Mouse (Mus musculus) ES-E14 (cell line): ENCODE measurements around the gene Prss42. TPM values are rescaled to one million over a fixed set of nuclear protein-coding genes. Genes with fewer than 3 reads are reported as not detected.

Experiments used
- DNase-seq: peaks from one replicate; pipeline ENCODE4 v3.0.0-alpha.2; 2013; ENCODE audit warnings: low read depth, low spot score
- H3K27ac ChIP-seq: 2 replicates; pipeline ENCODE4 v1.5.1; 2012; ENCODE audit warnings: low read depth, mild to moderate bottlenecking, low read length, moderate library complexity, mixed read lengths; ENCODE audit not compliant: poor library complexity, insufficient read depth, severe bottlenecking
- H3K36me3 ChIP-seq: 2 replicates; pipeline ENCODE4 v1.6.1; 2012; ENCODE audit warnings: mild to moderate bottlenecking, low read length, moderate library complexity, mixed read lengths; ENCODE audit not compliant: control insufficient read depth, poor library complexity, insufficient read depth, severe bottlenecking
- H3K4me1 ChIP-seq, 2 experiments: fragments of 150-350 bp in 1 of 2; sonication (generic) in 1 of 2; 2 replicates each; pipeline ENCODE4 v1.6.1; 2012; ENCODE audit warnings: low read length in 2 of 2, mild to moderate bottlenecking in 1 of 2, mixed read lengths in 1 of 2; ENCODE audit not compliant: control insufficient read depth in 2 of 2, insufficient read depth in 2 of 2, poor library complexity in 1 of 2
- H3K4me3 ChIP-seq, 2 experiments: fragments of 150-350 bp in 1 of 2; sonication (generic) in 1 of 2; 2 replicates each; pipeline ENCODE4 v1.5.1; 2012; ENCODE audit warnings: low read length in 2 of 2, low read depth in 1 of 2, mild to moderate bottlenecking in 1 of 2, mixed read lengths in 1 of 2; ENCODE audit not compliant: insufficient read depth in 1 of 2, poor library complexity in 1 of 2, severe bottlenecking in 1 of 2
- H3K9ac ChIP-seq: 2 replicates; pipeline ENCODE4 v1.6.1; 2012; ENCODE audit warnings: low read depth, mild to moderate bottlenecking, low read length, mixed read lengths; ENCODE audit not compliant: poor library complexity, insufficient read depth, severe bottlenecking
- H3K9me3 ChIP-seq: fragments of 150-350 bp; sonication (generic); 2 replicates; pipeline ENCODE4 v1.6.1; 2012; ENCODE audit warnings: low read depth, mild to moderate bottlenecking, low read length; ENCODE audit not compliant: control insufficient read depth, insufficient read depth
- CHD2 ChIP-seq: IDR thresholded peaks from 2 replicates; pipeline ENCODE4 v1.6.1; 2014; ENCODE audit warnings: mild to moderate bottlenecking, low read depth, low read length, inconsistent platforms
- HCFC1 ChIP-seq: IDR thresholded peaks from 2 replicates; pipeline ENCODE4 v1.6.1; 2012; ENCODE audit warnings: low read length, inconsistent platforms, borderline replicate concordance; ENCODE audit not compliant: insufficient read depth
- MAFK ChIP-seq: IDR thresholded peaks from 2 replicates; pipeline ENCODE4 v1.6.1; 2014; ENCODE audit warnings: mild to moderate bottlenecking, low read depth, low read length, inconsistent platforms; ENCODE audit not compliant: insufficient read depth
- ZC3H11A ChIP-seq: IDR thresholded peaks from 2 replicates; pipeline ENCODE4 v1.6.1; 2012; ENCODE audit warnings: low read depth, mild to moderate bottlenecking, inconsistent platforms, low read length, borderline replicate concordance
- ZNF384 ChIP-seq: IDR thresholded peaks from 2 replicates; pipeline ENCODE4 v1.6.1; 2012; ENCODE audit warnings: low read depth, low read length, inconsistent platforms
- in situ Hi-C, 2 experiments: fragments of 600-800 bp; cut with MboI; formaldehyde crosslinking; loops; one replicate each; pipeline ENCODE4 v1.15.1; 2025; ENCODE audit warnings: low sequenced_read_pairs in 2 of 2, inconsistent platforms in 1 of 2; ENCODE audit not compliant: unreplicated experiment in 2 of 2
- total RNA-seq: library from RNA; depleted of rRNA; stranded (reverse); fragments of 300-350 nt; gene quantifications from 2 replicates; pipeline ENCODE4 v1.2.3, GENCODE M21; 2012

Prss42 gene
- total RNA-seq, 1 experiment = 7.5 TPM

- DNase-seq = no peak
- peaks cover 2 to 11% of the 10 kb centered on the region in 2 experiments; a peak in 2 of 4 replicates for H3K4me1 ChIP-seq
- peak within 1 kb of the TSS; percentile 43 to 53 for H3K4me3 ChIP-seq
- in situ Hi-C loops = no loop called here
- H3K9me3 ChIP-seq = no peaks in the 10 kb centered on the region
- no peak within 1 kb of the TSS for H3K27ac ChIP-seq
- H3K36me3 ChIP-seq = no peaks in the 10 kb centered on the region
- TF ChIP-seq HCFC1 (no peak), MAFK (no peak), CHD2 (no peak), ZC3H11A (no peak), ZNF384 (no peak)
- peak within 1 kb of the TSS; percentile 24 for H3K9ac ChIP-seq
Observed at GRCm38 (mm10) chr9:110834411-110834810, 36.4 kb downstream of the Prss42 start, which contains the start of gene Prss45. Prss45 (plus strand) TSS chr9:110834588.

GRCm38 (mm10) chr9:110834961-110835360, 37.0 kb downstream of the Prss42 start:
- TF ChIP-seq ZC3H11A = no peak
- no peak for TF ChIP-seq CHD2
- TF ChIP-seq MAFK = no peak
- TF ChIP-seq ZNF384 = peak; percentile 59; the same call in 1 of the 2 replicates
- TF ChIP-seq HCFC1 = no peak
- H3K4me1 ChIP-seq = peaks cover 2 to 11% of the 10 kb centered on the region in 2 experiments; a peak in 2 of 4 replicates
- DNase-seq = no peak
- no peaks in the 10 kb centered on the region for H3K36me3 ChIP-seq
- peak overlapping the region; percentile 43 to 53 for H3K4me3 ChIP-seq
- H3K27ac ChIP-seq = no peak overlapping the region
- H3K9me3 ChIP-seq = no peaks in the 10 kb centered on the region
- peak overlapping the region; percentile 24 for H3K9ac ChIP-seq
- in situ Hi-C loops = no loop called here

- H3K9me3 ChIP-seq = no peaks in the 10 kb centered on the region
- H3K36me3 ChIP-seq = no peaks in the 10 kb centered on the region
- no peak for TF ChIP-seq ZC3H11A
- TF ChIP-seq ZNF384 = no peak
- no peak for TF ChIP-seq MAFK
- no peak for TF ChIP-seq CHD2
- no peak for TF ChIP-seq HCFC1
- H3K27ac ChIP-seq = no peak overlapping the region
- H3K9ac ChIP-seq = no peak overlapping the region
- peaks cover 2 to 11% of the 10 kb centered on the region in 2 experiments; a peak in 2 of 4 replicates for H3K4me1 ChIP-seq
- DNase-seq = no peak
- in situ Hi-C loops = no loop called here
- no peak overlapping the region for H3K4me3 ChIP-seq
Observed at GRCm38 (mm10) chr9:110836112-110836511, 38.1 kb downstream of the Prss42 start.

- in situ Hi-C loops = no loop called here
- TF ChIP-seq ZC3H11A = no peak
- TF ChIP-seq MAFK = no peak
- no peak for TF ChIP-seq ZNF384
- no peak for TF ChIP-seq CHD2
- no peak for TF ChIP-seq HCFC1
- Histone ChIP-seq H3K27ac (no peak overlapping the region), H3K9ac (no peak overlapping the region), H3K4me3 (no peak overlapping the region), H3K9me3 (no peaks in the 10 kb centered on the region), H3K4me1 (no peaks in the 10 kb centered on the region; a peak in 1 of 4 replicates), H3K36me3 (no peaks in the 10 kb centered on the region)
- no peak for DNase-seq
Observed at GRCm38 (mm10) chr9:110840905-110841304, 42.9 kb downstream of the Prss42 start.

- in situ Hi-C loops = no loop called here
- Histone ChIP-seq H3K36me3 (no peaks in the 10 kb centered on the region), H3K9ac (no peak overlapping the region), H3K9me3 (no peaks in the 10 kb centered on the region), H3K4me1 (no peaks in the 10 kb centered on the region; a peak in 1 of 4 replicates), H3K27ac (no peak overlapping the region), H3K4me3 (no peak overlapping the region)
- TF ChIP-seq MAFK (no peak), CHD2 (no peak), HCFC1 (no peak), ZNF384 (no peak), ZC3H11A (no peak)
- DNase-seq = no peak
Observed at GRCm38 (mm10) chr9:110841438-110841837, 43.5 kb downstream of the Prss42 start.
